Mouse (Mus musculus) layer of hippocampus, postnatal 36 days (tissue): ENCODE measurements around the gene Tmc4. TPM values are rescaled to one million over a fixed set of nuclear protein-coding genes. Genes with fewer than 3 reads are reported as not detected.
A peak's percentile ranks its signal among the peaks of the same experiment; 100 is the strongest.

ENCODE experiments used
- DNase-seq, 2 experiments: peaks; one replicate each; pipeline ENCODE4 v3.0.0; 2022
- total RNA-seq, 2 experiments: library from RNA; stranded (reverse); gene quantifications; 2 replicates each; pipeline ENCODE4 v1.2.3; 2021

Gene Tmc4
- total RNA-seq, 2 experiments from 2014 or later = 7.5 to 11.6 TPM

DNA sequence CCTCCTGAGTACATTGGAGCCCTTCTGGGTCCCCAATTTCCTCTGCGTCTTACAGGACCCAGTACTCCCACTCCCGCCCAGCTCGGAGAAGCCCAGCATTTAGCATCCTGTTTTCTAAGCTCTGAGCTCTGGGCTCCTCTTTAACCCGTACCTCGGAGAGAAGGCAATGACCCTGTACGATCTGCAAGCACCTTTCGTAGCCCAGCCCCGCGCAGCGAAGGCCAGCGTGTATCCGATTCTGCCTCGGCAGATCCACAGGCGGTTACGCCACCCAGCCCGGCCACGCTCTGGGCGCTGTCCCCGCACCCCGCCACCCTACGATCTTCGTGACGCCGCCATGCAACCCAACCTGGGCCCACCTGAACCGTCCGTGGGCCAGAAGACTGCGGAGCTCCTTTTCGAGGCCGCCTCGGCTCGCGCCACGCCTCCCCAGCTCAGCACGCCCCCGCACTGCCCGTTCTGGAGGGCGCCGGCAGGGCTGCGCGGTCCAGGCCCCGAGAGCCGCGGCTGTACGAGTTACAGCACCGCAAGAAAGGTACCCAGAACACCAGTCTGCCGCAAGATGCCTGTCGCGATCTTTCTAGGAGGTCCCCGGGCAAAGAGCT lies 15.1 kb upstream of the Tmc4 start, which contains the start of gene Tsen34:
TSS of gene Tsen34 (plus strand) at position 482 of the 605 bp plus-strand sequence.
- no peak for DNase-seq

GRCm38 (mm10) chr7:3691919-3692318 lies 14.6 kb upstream of the Tmc4 start:
- no peak for DNase-seq

DNA sequence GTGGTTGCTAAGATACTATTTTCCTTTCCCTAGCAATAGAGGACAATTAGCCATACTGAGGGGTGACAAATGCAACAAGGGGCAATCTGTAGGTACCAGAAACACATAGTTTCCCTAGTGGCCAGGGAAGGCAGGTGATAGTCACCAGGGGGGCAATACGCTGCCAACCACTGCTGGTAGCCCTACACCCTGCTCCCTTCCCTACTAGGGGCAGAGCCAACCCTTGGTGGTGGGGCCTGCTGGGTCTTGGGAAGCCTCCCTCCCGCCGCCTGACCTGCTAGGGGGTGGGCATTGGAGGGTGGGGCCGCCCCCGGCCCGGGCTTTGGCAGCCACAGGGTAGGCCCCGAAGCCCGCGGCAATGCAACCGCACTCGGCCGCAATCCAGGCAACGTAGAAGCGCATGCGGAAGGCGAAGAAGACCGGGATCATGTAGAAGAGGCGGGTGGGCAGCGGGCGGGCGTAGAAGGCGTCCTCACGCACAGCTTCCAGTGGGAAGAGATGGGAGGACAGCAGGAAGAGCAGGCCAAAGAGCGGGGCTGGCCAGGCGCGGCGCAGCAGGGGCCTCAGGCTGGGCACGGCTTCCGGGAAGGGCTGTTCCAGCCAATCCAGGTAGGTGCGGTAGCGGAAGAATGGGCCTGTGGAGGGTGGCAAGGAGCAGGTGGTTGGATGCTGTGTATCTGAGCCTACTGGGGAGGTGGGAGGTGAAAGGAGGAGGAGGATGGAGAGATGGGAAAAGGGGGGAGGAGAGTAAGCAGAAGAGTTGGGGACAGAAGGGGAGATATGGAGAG lies 8.2 kb upstream of the Tmc4 start:
- DNase-seq = no peak

DNA sequence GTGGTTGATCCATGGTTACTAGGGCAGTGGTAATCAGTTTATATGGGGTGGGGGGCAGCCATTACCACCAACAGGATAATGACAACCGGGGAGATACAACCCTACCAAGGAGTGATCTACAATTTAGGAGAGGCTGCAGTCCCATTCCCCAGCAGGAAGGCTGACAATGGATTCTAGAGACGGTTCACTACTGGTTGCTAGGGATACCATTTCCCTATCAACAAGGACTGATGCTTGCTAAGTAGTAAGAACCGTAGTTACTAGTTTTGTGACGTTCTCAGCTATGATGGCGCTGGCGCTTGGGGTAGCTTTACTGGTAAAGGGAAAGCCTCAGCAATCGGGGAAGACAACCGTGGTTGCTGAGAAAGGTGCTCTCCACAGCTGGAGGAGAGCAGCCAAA lies 7.3 kb upstream of the Tmc4 start:
- no peak for DNase-seq

DNA sequence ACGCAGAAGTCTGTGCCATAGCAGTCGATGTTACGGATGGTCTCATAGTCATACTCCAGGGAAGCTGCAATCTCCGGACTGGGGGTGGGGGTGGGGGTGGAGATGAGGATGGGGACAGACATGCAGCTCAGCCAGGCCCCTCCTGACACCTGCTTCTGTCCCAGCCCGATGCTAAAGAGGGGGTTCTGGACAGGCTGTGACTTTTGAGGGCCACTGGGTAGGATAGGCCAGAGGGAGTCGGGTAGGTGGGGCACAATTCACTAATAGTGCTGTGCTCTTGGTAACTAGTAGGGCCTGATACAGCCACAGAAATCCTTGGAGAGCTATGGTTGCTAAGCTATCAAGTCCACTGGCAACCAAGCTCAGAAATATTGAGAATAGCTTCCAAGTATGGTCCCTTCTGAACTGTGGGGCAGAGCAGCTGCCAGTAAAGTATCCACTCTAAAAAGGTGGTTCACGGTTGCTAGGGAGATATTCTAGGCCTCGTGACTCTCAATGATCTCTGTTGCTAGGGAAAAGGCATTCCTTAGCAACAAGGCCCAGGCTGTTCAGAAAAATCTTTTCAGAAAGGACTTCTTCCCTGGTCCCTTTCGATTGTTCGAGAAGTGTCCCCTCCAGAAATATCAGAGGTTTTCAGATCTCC lies 6.7 kb upstream of the Tmc4 start:
- no peak for DNase-seq

DNA sequence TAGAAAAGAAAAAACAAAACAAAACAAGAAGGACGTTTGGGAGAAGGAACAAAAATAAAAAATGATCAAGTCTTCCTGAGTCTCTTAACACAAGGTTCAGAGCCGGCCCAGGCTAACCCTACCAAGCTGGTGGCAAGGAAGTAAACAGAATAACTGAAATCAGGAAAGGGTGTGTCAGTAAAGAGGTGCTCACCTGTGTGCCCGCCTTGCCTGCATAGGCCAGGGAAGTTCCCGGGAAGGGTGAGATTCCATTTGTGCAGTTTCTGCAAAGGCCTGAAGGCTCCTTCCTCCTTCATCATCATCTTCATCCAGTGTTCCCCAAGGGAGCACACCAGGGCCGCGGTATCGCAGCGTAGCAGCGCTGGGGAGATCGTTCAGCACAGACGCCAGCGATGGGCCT lies 982 bp downstream of the Tmc4 start:
- DNase-seq = no peak

DNA sequence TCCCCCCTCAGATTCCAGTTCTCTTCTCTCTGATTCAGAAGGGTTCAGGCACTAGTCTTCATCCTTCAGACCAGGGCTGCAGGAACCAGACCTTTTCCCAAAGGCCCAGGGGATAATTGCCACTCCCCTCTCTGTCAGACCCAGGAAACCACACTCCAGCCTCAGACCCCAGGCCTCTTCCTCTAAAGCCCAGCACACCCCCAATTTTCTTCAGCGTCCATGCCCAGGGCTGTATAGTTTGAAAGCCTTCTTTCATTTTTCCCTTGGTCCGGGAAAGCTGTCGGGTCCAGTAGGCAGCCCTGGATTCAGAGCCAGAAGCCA lies 2.2 kb downstream of the Tmc4 start:
- DNase-seq = no peak

- DNase-seq = peak; percentile 75
Observed at GRCm38 (mm10) chr7:3674507-3675227, 2.7 kb downstream of the Tmc4 start.

DNA sequence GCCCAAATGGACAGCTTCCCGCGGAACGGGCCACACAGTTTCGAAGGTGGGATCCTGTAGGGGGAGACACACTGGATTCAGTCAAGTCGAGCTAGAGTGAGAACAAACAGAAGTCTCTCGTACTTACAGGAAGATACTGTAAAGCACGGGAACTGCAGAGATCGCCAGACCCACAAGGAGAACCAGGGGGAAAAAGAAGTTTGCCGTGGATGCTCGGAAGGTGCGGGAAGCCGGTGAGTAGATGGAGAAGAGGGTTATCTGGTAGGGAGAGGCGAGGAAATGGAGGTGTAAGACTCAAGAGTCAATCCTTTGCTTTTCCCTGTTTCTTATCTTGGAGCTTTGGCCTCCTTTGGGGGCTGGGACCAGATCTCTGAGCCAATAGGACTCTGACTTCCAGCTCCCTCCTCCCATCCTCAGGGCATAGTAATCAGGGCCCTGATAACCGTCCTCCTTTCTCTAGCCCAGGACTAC lies 10.4 kb downstream of the Tmc4 start:
- no peak for DNase-seq

DNA sequence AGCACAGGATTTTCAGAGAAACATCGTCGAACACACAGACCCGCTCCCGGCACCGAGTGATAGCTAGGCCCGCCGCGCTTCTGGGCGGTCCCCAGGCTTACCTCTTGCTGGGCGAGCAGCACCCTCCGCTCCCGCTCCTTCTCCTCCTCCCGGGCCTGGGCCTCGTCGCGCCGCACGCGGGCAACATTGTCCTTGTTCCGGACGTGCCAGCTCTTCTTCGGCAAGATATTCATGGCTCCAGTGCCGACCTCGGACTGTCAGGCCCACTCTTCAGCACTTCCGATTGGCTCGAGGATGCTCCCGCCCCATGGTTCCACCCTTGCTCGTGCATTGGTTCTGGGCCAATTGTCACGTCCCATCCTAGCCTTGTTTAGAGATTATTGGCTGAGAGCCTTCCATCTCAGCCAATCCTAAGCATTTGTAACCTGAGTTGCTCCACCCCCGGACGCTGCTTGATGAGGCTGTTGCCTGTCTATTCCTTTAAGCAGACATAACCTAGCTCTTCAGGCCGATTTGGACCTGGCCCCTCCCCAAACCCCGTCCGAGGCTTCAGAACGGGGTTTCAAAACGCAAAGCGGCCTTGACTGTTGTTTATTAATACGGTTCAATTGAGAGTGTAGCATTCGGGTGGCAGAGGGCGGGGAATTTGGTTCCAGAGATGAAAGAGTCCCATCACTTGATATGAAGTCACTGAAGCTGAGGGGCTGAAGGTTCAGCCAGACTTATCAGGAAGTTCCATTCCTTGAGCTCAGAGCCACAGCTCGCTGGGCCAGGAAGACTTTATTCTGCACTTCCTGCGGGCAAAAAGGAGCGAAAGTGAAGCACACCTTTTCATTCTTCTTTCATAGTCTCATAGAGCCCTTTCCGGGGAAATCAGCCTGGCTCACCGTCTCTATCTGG lies 11.9 kb downstream of the Tmc4 start, which contains the start of gene Leng1:
TSS of gene Leng1 (minus strand) at position 626 of the 900 bp plus-strand sequence.
- peak; percentile 96 to 97 for DNase-seq

DNA sequence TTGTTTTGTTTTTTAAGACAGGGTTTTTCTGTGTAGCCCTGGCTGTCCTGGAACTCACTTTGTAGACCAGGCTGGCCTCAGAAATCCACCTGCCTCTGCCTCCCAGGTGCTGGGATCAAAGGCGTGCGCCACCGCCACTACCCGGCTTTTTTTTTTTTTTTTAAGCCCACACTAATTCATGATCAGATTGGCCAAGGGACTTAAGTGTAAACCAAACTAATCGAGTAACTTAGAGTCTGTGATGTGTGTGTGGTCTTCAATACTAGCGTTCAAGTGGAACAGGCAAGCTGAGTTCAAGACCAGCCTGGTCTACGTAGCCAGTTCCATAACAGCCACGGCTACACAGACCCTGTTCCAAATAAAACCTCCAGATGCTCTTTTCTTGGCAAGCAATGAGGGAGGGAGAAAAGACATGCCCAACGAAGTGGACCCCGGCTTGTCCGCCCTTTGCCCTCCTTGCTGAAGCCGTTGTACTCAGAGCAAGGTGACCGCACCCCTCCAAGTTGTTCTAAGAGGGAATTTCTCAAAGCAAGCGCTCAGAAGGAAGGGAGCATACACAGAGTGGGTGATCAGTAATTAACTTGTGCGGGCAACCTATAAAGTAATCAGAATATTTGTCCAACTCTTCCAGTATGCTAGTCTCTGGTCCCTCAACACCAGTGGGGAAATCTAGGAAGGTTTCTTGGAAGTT lies 12.7 kb downstream of the Tmc4 start:
- no peak for DNase-seq

DNA sequence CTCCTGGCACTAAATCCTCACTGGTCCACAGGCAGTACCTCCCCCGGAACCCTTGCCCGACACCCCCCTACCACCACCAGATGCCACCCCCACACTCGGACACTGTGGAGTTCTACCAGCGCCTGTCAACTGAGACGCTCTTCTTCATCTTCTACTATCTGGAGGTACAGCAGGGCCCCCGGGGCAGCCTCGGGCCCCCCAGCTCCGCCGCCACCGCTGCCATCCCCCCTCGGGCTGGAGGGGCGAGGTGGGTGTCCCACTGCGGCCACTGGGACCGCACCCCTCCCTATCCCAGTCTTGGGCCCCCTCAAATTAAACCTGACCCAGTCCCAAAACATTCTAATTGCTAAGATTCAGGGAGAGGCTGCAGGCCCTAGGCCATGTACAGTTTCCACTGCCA lies 18.8 kb downstream of the Tmc4 start:
- DNase-seq = no peak

DNA sequence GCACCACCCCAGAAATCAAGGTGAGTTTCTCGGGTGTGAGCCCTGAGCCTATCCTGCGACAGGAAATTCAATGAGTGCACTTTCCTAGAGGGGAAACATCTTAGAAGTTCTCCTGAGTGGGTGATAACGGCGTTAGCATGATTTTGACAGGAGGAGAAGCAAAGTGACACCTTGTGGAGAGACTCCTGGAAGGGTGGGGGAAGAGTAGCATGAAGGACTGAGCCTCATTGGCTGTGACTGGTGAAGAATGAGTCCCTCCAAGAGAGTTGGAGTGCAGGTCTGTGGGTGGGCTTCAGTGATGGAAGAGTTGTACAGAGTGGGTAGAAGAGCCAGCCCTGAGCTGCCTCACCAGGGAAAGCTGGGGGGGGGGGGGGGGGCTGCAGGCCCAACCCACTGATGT lies 20.4 kb downstream of the Tmc4 start:
- DNase-seq = no peak

GRCm38 (mm10) chr7:3646641-3647040 lies 30.7 kb downstream of the Tmc4 start:
- DNase-seq = no peak

- DNase-seq = no peak
Observed at GRCm38 (mm10) chr7:3646188-3646587, 31.2 kb downstream of the Tmc4 start.

- DNase-seq = peak in 1 of 2 experiments; percentile 54
Observed at GRCm38 (mm10) chr7:3645488-3646025, 31.8 kb downstream of the Tmc4 start.

- peak; percentile 98 to 99 for DNase-seq
Observed at GRCm38 (mm10) chr7:3644672-3645487, 32.5 kb downstream of the Tmc4 start, which contains the start of gene Cnot3. Gene Cnot3 (plus strand): TSS chr7:3645268.

GRCm38 (mm10) chr7:3644348-3644671 lies 33.0 kb downstream of the Tmc4 start:
- no peak for DNase-seq

GRCm38 (mm10) chr7:3643843-3644242 lies 33.5 kb downstream of the Tmc4 start:
- DNase-seq = no peak

DNA sequence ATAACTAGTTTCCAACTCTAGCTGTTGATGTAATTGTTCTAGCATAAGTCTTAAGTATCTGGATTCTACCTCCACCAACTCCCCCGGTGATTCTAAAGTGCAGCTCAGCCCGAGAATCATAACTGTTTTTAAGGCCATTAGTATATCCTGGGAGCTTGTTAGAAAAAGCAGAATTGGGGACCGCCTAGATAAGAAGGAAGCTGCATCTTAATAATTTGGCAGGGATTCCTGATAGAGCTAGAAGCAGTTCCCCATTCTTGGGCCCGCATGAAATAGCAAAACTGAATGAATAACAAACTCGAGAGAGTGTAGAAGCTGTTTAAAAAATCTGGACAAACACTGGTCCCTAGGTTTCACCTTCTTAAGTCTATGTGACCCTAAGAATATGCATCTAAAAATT lies 33.9 kb downstream of the Tmc4 start:
- no peak for DNase-seq
